Mouse (Mus musculus): ENCODE results near the gene Slc9b2. TPM values are rescaled to one million over a fixed set of nuclear protein-coding genes. Genes with fewer than 3 reads are reported as not detected.

Gene Slc9b2
- polyA plus RNA-seq, 1 experiment: not detected

DNA sequence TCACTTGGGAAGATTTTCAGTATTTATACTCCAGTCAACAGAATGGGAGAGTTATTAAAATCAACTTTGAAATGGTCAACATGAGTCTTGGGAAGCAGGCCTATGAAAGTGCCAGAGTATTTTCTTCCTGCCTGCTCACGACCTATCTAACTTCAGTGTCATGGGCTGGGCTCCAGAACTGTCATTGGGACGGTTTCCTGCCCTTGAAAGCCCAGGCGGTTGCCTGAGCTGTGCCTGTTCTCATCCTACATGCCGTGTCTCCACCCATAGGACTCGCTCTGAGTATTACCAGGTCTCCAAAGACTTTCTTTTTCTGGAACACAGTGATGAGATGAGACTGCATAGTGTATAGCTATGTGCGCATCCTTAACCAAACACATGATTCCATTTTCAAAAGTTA is 85.7 kb downstream of the Slc9b2 start:
- no peak overlapping the region for H3K4me3 ChIP-seq (replicated peaks)
- TF ChIP-seq GATA1 (IDR thresholded peaks at IDR 0.05; ENCODE audit: borderline replicate concordance, low read length) (no peak), FLI1 (IDR thresholded peaks at IDR 0.05; ENCODE audit: low read length) (no peak)
- no peaks in the 10 kb centered on the region for H3K36me3 ChIP-seq (replicated peaks; ENCODE audit: low read length)
- peaks cover 2% of the 10 kb centered on the region for H3K27me3 ChIP-seq (replicated peaks)
- no peaks in the 10 kb centered on the region for H3K9me3 ChIP-seq
- H3K4me1 ChIP-seq: peaks cover 18% of the 10 kb centered on the region

Other genes starting within 250 kb of the Slc9b2 start
- 4.3 TPM in 1 of 2 replicates, not detected in the other for gene Cenpe, start 95.2 kb upstream of the Slc9b2 start, polyA plus RNA-seq (2012; ENCODE audit: insufficient read depth, low replicate concordance)
- not detected in 2 replicates for gene Bdh2, start 26.5 kb upstream of the Slc9b2 start, polyA plus RNA-seq (2012; ENCODE audit: insufficient read depth, low replicate concordance)
- not detected in 2 replicates for gene Slc9b1, start 40.3 kb downstream of the Slc9b2 start, polyA plus RNA-seq (2012; ENCODE audit: insufficient read depth, low replicate concordance)
- 20.5 and 23.0 TPM in 2 replicates for gene Cisd2, start 116.2 kb downstream of the Slc9b2 start, polyA plus RNA-seq (2012; ENCODE audit: insufficient read depth, low replicate concordance)
- 185 and 391 TPM in 2 replicates for gene Ube2d3, start 130.4 kb downstream of the Slc9b2 start, polyA plus RNA-seq (2012; ENCODE audit: insufficient read depth, low replicate concordance)
- 1.7 TPM in 1 of 2 replicates, not detected in the other for gene Manba, start 177.9 kb downstream of the Slc9b2 start, polyA plus RNA-seq (2012; ENCODE audit: insufficient read depth, low replicate concordance)